Mouse (Mus musculus) left cerebral cortex, postnatal 14 days (tissue): Measurements from ENCODE around the gene Usp15. TPM values are rescaled to one million over a fixed set of nuclear protein-coding genes. Genes with fewer than 3 reads are reported as not detected.

Source experiments
- DNase-seq, 2 experiments: peaks; one replicate each; pipeline ENCODE4 v3.0.0; 2021 to 2022; ENCODE audit warnings: low spot score in 2 of 2, mixed read lengths in 1 of 2
- intact Hi-C: fragments of 180-260 bp; cut with DNase I; formaldehyde crosslinking; loops from one replicate; pipeline ENCODE4 v1.15.1; 2025
- total RNA-seq, 2 experiments: library from RNA; stranded (reverse); gene quantifications; 2 replicates each; pipeline ENCODE4 v1.2.3; 2021

Gene Usp15
- total RNA-seq, 2 experiments from 2014 or later: 101 to 113 TPM

GRCm38 (mm10) chr10:123113466-123113865 is 83.3 kb downstream of the Usp15 start:
- no peak for DNase-seq
- intact Hi-C loops: no loop called here

- DNase-seq: no peak
- intact Hi-C loops: no loop called here
Measured at GRCm38 (mm10) chr10:123112787-123113168, 84.0 kb downstream of the Usp15 start.

GRCm38 (mm10) chr10:123112056-123112786 is 84.6 kb downstream of the Usp15 start:
- intact Hi-C loops: no loop called here
- DNase-seq: no peak

DNA sequence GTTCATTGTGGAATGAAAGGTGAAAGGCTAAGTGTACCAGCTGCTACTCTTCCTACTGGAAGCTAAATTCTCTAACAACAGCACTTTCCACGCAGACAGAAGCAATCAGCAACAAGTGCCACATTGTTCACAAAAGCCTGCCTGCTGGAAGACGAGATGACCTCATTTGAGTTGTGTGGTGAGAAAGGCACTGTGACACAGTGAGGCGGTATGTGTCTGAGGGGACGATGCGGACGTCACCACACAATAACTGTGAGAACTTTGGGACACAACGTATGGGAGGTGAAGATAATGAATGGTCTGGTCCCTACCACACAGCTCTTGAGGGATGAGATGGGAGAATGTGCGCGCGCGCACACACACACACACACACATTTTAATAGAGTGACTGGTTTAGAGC is 86.2 kb downstream of the Usp15 start:
- no peak for DNase-seq
- intact Hi-C loops: no loop called here

GRCm38 (mm10) chr10:123108527-123108926 is 88.3 kb downstream of the Usp15 start:
- intact Hi-C loops: no loop called here
- DNase-seq: peak in 1 of 2 experiments; percentile 49

DNA sequence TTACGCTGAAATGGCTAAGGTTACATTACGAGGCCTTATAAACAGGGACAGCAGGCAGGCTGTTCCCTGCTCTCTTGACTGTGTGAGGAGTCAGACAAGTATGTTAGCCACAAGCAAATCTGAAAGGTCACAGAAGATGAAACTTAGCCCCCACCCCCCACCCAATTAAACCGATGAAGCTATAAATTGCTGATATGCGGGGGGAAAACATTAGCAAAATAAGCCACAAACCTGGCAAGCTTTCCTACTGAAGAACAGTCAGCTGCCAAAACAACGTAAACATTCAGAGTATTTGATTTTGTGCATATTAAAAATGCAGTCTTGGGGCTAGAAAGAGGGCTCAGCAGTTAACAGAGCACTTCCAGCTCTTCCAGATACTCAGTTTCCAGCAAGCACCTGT is 88.7 kb downstream of the Usp15 start:
- intact Hi-C loops: no loop called here

DNA sequence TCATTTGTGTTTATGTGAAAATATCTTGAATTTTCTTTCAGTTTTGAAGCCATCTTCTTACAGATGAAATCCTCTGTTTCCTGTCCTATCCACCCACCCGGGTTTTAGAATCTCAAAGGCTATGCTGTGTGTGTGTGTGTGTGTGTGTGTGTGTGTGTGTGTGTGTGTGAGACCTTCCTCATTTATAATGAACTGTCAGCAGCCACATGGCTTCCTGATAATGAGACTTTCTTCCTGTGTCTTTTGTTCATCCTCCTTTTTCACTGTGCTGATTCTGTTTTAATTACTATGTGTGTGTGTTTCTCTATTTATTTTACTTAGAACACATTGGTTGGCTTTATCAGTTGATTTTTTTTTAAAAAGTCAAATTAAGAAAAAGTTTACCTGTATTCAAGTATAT is 95.5 kb downstream of the Usp15 start:
- intact Hi-C loops: no loop called here
- DNase-seq: no peak

More for the DNA sequence above, 88.7 kb downstream of the Usp15 start:
- DNase-seq: no peak

GRCm38 (mm10) chr10:123100584-123100983 is 96.2 kb downstream of the Usp15 start:
- intact Hi-C loops: no loop called here

GRCm38 (mm10) chr10:123094504-123094903 is 102.3 kb downstream of the Usp15 start:
- intact Hi-C loops: loop anchor here (5.0 kb wide), 2 partner anchors 52 to 287 kb away; no protein-coding TSS in a partner anchor
- no peak for DNase-seq

More at GRCm38 (mm10) chr10:123100584-123100983, 96.2 kb downstream of the Usp15 start:
- no peak for DNase-seq

DNA sequence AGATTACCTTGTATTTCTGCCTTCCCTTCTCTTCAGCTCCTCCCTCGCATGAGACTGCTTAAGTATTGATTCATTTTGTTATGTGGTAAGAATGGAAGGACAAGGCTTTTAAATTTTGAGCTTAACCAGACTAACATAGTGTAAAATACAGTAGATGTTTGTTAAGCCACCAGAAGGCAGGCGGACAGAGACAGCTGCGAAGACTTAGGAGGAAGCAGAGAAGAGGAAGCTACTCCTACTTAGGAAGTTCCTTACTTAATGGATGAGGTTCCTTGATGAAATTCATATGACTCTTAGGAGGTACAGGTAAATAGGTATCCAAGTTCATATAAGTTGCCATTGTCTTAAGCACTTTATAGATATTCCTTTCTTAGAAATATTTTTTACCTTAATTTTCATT is 104.2 kb downstream of the Usp15 start:
- intact Hi-C loops: loop anchor here (5.0 kb wide), 2 partner anchors 50 to 285 kb away; no protein-coding TSS in a partner anchor
- no peak for DNase-seq

- intact Hi-C loops: loop anchor here (5.0 kb wide), 2 partner anchors 49 to 284 kb away; no protein-coding TSS in a partner anchor
Measured at GRCm38 (mm10) chr10:123091737-123092136, 105.1 kb downstream of the Usp15 start.

DNA sequence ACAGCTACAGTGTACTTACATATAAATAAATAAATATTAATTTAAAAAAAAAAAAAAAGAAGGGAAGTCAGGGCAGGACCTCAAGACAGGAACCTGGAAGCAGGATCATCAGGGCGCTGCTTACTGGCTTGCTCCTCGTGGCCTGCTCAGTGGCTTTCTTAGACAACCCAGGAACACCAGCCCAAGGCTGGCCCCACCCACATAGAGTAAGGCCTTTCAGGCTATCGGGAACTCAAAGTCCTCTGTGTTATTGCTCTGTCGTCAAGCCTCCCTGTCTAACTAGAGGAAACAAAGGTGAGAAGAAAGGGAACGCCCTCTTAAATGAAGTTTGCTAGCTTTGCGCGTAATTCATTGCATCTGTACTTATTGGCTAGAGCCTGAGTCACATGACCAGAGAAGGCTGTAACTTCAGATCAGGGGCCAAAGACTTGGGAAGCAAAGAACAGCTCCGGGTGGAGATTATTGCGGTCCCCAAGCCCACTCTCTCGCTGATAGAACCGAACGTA is 107.3 kb downstream of the Usp15 start:
- intact Hi-C loops: no loop called here
- DNase-seq: no peak

More at GRCm38 (mm10) chr10:123091737-123092136, 105.1 kb downstream of the Usp15 start:
- DNase-seq: peak; percentile 46 to 71

- intact Hi-C loops: no loop called here
- no peak for DNase-seq
Measured at GRCm38 (mm10) chr10:123086847-123087246, 109.9 kb downstream of the Usp15 start.

DNA sequence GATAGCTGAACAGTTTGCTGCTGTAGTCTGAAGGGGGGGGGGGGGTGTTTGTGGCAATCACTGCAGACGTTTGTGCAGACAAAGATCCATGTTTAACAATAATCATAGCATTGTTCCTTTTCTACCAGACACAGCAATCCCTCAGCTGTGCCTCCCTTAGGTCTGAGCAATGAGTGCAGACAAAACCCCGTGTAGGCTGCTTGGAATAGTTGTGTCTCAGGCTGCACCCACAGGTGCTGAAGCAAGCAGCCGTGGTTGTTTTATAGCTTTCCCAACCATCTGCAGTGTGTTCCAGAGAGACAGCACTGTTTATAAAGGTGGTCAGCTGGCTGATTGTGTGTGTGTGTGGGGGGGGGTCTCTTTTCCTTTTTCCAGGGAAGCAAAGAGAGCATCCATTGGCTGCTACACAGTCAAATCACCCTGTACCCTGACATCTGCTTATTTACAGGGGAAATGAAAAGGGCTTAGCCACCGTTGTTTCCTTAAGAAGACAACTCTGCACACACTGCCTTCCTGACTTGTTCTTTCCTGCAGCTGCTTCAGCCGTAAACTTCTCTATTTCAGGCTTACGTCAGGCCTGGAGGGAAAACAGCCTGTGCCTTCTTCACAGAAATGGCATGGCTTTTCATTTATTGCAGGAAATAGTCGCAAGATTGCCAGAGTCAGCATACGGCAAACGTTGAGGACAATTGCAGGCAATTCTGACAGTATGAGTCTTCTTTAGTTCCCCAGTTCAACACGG is 111.7 kb downstream of the Usp15 start:
- peak in 1 of 2 experiments; percentile 40 for DNase-seq
- intact Hi-C loops: no loop called here

- DNase-seq: no peak
- intact Hi-C loops: no loop called here
Measured at GRCm38 (mm10) chr10:123084307-123084706, 112.5 kb downstream of the Usp15 start.

GRCm38 (mm10) chr10:123076245-123077023 is 120.4 kb downstream of the Usp15 start, which contains the start of gene Mon2:
Mon2 (minus strand) TSS chr10:123076505.
- peak; percentile 97 to 98 for DNase-seq
- intact Hi-C loops: no loop called here

GRCm38 (mm10) chr10:123075751-123076242 is 121.0 kb downstream of the Usp15 start:
- intact Hi-C loops: no loop called here
- no peak for DNase-seq

DNA sequence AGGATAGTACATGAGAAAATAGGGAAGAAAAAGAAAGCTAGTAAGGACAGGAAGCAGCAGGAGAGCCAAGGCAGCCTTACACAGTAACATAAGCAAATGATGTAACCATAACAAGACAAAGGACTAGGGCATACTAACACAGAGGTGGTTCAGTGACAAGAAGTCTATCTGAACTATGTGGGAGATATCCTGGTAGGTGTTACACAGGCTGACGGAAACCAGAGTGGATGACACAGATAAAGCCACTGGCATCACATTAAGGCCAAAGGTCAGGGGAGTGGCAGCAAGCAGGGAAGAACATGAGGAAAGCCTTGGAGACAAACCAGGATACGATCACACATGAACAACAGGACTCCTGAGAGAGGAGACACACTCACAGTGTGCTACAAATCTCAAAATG is 124.8 kb downstream of the Usp15 start:
- DNase-seq: no peak
- intact Hi-C loops: no loop called here

- DNase-seq: no peak
- intact Hi-C loops: no loop called here
Measured at GRCm38 (mm10) chr10:123063021-123063420, 133.8 kb downstream of the Usp15 start.
